Mouse (Mus musculus): ENCODE data around the gene Jmjd1c.

DNA sequence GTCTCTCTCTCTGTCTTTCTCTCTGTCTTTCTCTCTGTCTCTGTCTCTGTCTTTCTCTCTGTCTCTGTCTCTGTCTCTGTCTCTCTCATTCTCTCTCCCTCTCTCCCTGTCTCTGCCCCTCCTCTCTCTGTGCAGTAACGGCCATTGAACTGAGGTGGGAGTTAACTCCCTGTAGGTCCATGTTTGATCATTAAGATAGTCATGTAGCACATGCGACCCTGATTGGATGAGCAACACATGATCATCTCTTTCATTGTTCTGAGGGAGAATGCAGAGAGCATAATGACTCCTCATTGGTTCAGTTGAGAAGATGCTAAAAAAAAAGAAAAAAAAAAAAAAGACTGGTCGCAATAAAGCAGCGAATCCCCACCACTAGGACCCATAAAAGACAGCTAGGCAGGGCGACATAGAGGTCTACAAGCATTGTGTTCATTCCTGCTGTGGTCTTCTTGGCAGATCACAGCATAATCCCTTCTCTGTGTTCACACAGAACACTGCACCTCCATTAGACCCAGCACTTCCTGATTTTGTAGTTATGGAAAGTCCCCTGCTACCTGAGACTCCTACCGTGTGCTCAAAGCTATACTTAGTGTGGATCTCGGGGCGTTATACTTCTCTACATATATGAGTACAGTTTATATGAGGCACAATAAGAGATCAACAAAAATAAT is 200.7 kb downstream of the Jmjd1c start:
- no peak for TF ChIP-seq CTCF (IDR thresholded peaks at IDR 0.05)
- no peak for TF ChIP-seq POLR2A (IDR thresholded peaks at IDR 0.05; ENCODE audit: insufficient read depth, low read depth, low read length)
- TF ChIP-seq EP300 (IDR thresholded peaks at IDR 0.05; ENCODE audit: insufficient read depth, low read depth, low read length): no peak

Measured in heart, adult 2 months (tissue).